Mouse (Mus musculus) limb, embryonic 11.5 days (tissue): Measurements from ENCODE around the gene Zc3h12b. TPM values are rescaled to one million over a fixed set of nuclear protein-coding genes. Genes with fewer than 3 reads are reported as not detected.
"Not testable (repeated sequence)": the region's sequence is repeated elsewhere in the genome, so short reads cannot be mapped to it uniquely, and the experiment has no call there.

Source experiments
- ATAC-seq: fragments of 200-750 bp; cut with Nextera tagmentation; 2 replicates; pipeline ENCODE4 v1.8.0; 2017; ENCODE audit warnings: low read depth; ENCODE audit not compliant: insufficient number of reproducible peaks, low FRiP score, low TSS enrichment
- DNase-seq: peaks from one replicate; pipeline ENCODE4 v3.0.0-alpha.2; 2015; ENCODE audit warnings: low spot score
- H3K27ac ChIP-seq: fragments of 300-500 bp; sonication (generic); replicated peaks from 2 replicates; pipeline ENCODE4 v1.5.1; 2014; ENCODE audit warnings: low read depth, mild to moderate bottlenecking, low read length
- H3K27me3 ChIP-seq: fragments of 300-500 bp; sonication (generic); 2 replicates; pipeline ENCODE4 v1.6.1; 2014; ENCODE audit warnings: mild to moderate bottlenecking, low read length, mixed read lengths; ENCODE audit not compliant: control insufficient read depth, insufficient read depth
- H3K36me3 ChIP-seq: fragments of 300-500 bp; sonication (generic); 2 replicates; pipeline ENCODE4 v1.6.1; 2014; ENCODE audit warnings: mild to moderate bottlenecking, low read length, moderate library complexity, mixed read lengths; ENCODE audit not compliant: control insufficient read depth, insufficient read depth
- H3K4me1 ChIP-seq: fragments of 300-500 bp; sonication (generic); 2 replicates; pipeline ENCODE4 v1.6.1; 2014; ENCODE audit warnings: low read length, mixed read lengths; ENCODE audit not compliant: control insufficient read depth, insufficient read depth
- H3K4me2 ChIP-seq: fragments of 300-500 bp; sonication (generic); 2 replicates; pipeline ENCODE4 v1.6.1; 2014; ENCODE audit warnings: low read depth, mild to moderate bottlenecking, moderate library complexity; ENCODE audit not compliant: severe bottlenecking
- H3K4me3 ChIP-seq: fragments of 300-500 bp; sonication (generic); 2 replicates; pipeline ENCODE4 v1.5.1; 2014; ENCODE audit warnings: low read depth, low read length
- H3K9ac ChIP-seq: fragments of 300-500 bp; sonication (generic); 2 replicates; pipeline ENCODE4 v1.6.1; 2014; ENCODE audit warnings: mild to moderate bottlenecking, low read length
- H3K9me3 ChIP-seq: fragments of 300-500 bp; sonication (generic); 2 replicates; pipeline ENCODE4 v1.6.1; 2016; ENCODE audit warnings: low read length; ENCODE audit not compliant: control insufficient read depth
- WGBS: fragments of 180-500 bp; shearing (Covaris S2); extraction: QIAGEN DNeasy Blood & Tissue Kit; methylation state at CpG from one replicate; pipeline ENCODE4 v1.1.7; 2014; 5-methylcytosine and 5-hydroxymethylcytosine counted together
- polyA plus RNA-seq: library from polyadenylated mRNA; unstranded; fragments of >200 nt; fragmentation: Nextera tagmentation; extraction: Ambion mirVana; gene quantifications from 2 replicates; pipeline ENCODE4 v1.2.1, GENCODE M21; 2014

Gene Zc3h12b
- polyA plus RNA-seq, 1 experiment from 2014 or later, result 3.4 TPM

GRCm38 (mm10) chrX:95902716-95903115, 191.2 kb downstream of the Zc3h12b start:
- H3K36me3 ChIP-seq, result no peaks in the 10 kb centered on the region
- no peak overlapping the region for H3K4me2 ChIP-seq
- WGBS, result 85% methylated on average over 3 of the region's 3 CpGs
- no peak overlapping the region for H3K4me3 ChIP-seq
- no peak for DNase-seq
- H3K27me3 ChIP-seq, result no peaks in the 10 kb centered on the region
- no peak overlapping the region for H3K9ac ChIP-seq
- no peak for ATAC-seq
- H3K4me1 ChIP-seq, result no peaks in the 10 kb centered on the region
- H3K27ac ChIP-seq, result no peak overlapping the region
- no peaks in the 10 kb centered on the region for H3K9me3 ChIP-seq

- Histone ChIP-seq H3K27me3 (no peaks in the 10 kb centered on the region), H3K27ac (no peak overlapping the region), H3K4me2 (no peak overlapping the region), H3K9ac (no peak overlapping the region), H3K4me1 (no peaks in the 10 kb centered on the region), H3K36me3 (no peaks in the 10 kb centered on the region; the same call in 1 of the 2 replicates), H3K9me3 (no peaks in the 10 kb centered on the region), H3K4me3 (no peak overlapping the region)
- ATAC-seq (no peak), DNase-seq (no peak)
- WGBS, result 86% methylated on average over 2 of the region's 2 CpGs
Observed at GRCm38 (mm10) chrX:95935481-95935880, 224.0 kb downstream of the Zc3h12b start.

GRCm38 (mm10) chrX:95945496-95945895, 234.0 kb downstream of the Zc3h12b start:
- Histone ChIP-seq H3K4me3 (no peak overlapping the region), H3K27ac (no peak overlapping the region), H3K9me3 (no peaks in the 10 kb centered on the region), H3K4me1 (no peaks in the 10 kb centered on the region), H3K9ac (no peak overlapping the region), H3K4me2 (no peak overlapping the region), H3K36me3 (no peaks in the 10 kb centered on the region), H3K27me3 (no peaks in the 10 kb centered on the region)
- 93% methylated on average over 2 of the region's 2 CpGs for WGBS
- no peak for DNase-seq
- no peak for ATAC-seq

- Histone ChIP-seq H3K4me1 (no peaks in the 10 kb centered on the region), H3K4me2 (no peak overlapping the region), H3K36me3 (no peaks in the 10 kb centered on the region), H3K4me3 (no peak overlapping the region), H3K27me3 (no peaks in the 10 kb centered on the region), H3K27ac (no peak overlapping the region), H3K9me3 (no peaks in the 10 kb centered on the region), H3K9ac (no peak overlapping the region)
- ATAC-seq, result no peak
- WGBS, result 92% methylated on average over 4 of the region's 4 CpGs
- DNase-seq, result no peak
Observed at GRCm38 (mm10) chrX:95948135-95948534, 236.7 kb downstream of the Zc3h12b start.

- no peaks in the 10 kb centered on the region for H3K4me1 ChIP-seq
- H3K4me2 ChIP-seq, result no peak overlapping the region
- H3K36me3 ChIP-seq, result no peaks in the 10 kb centered on the region
- DNase-seq (peak; percentile 35), ATAC-seq (no peak)
- WGBS, result 58% methylated on average over 3 of the region's 3 CpGs
- no peak overlapping the region for H3K27ac ChIP-seq
- H3K9ac ChIP-seq, result no peak overlapping the region
- no peaks in the 10 kb centered on the region for H3K9me3 ChIP-seq
- no peaks in the 10 kb centered on the region for H3K27me3 ChIP-seq
- H3K4me3 ChIP-seq, result no peak overlapping the region
Observed at GRCm38 (mm10) chrX:95950776-95951175, 239.3 kb downstream of the Zc3h12b start.

GRCm38 (mm10) chrX:95956497-95957293, 245.2 kb downstream of the Zc3h12b start, which contains the start of gene Las1l:
TSS of gene Las1l (minus strand) at chrX:95956962.
- Histone ChIP-seq H3K4me3 (peak within 1 kb of the TSS; percentile 50), H3K27me3 (no peaks in the 10 kb centered on the region), H3K9ac (peak within 1 kb of the TSS; percentile 47; the same call in 1 of the 2 replicates), H3K4me1 (no peaks in the 10 kb centered on the region), H3K9me3 (no peaks in the 10 kb centered on the region), H3K4me2 (peak within 1 kb of the TSS; percentile 48), H3K27ac (no peak within 1 kb of the TSS), H3K36me3 (no peaks in the 10 kb centered on the region)
- DNase-seq (peak; percentile 85), ATAC-seq (peak; percentile 100)
- WGBS, result 18% methylated on average over 42 of the region's 42 CpGs

GRCm38 (mm10) chrX:95957461-95957860, 246.0 kb downstream of the Zc3h12b start:
- not testable (repeated sequence) for H3K36me3 ChIP-seq, ATAC-seq, DNase-seq, H3K9ac ChIP-seq, H3K27ac ChIP-seq, H3K4me1 ChIP-seq, H3K27me3 ChIP-seq, H3K9me3 ChIP-seq
- peak overlapping the region; percentile 10; the same call in 1 of the 2 replicates for H3K4me3 ChIP-seq
- peak overlapping the region; percentile 43 for H3K4me2 ChIP-seq
- WGBS, result 56% methylated on average over 11 of the region's 11 CpGs

- DNase-seq, result no peak
- Histone ChIP-seq H3K36me3 (no peaks in the 10 kb centered on the region), H3K4me3 (no peak overlapping the region), H3K4me1 (no peaks in the 10 kb centered on the region), H3K4me2 (no peak overlapping the region), H3K27me3 (no peaks in the 10 kb centered on the region), H3K9ac (no peak overlapping the region), H3K9me3 (no peaks in the 10 kb centered on the region), H3K27ac (no peak overlapping the region)
- 86% methylated on average over 2 of the region's 2 CpGs for WGBS
- ATAC-seq, result no peak
Observed at GRCm38 (mm10) chrX:95963366-95963765, 251.9 kb downstream of the Zc3h12b start.
